Mouse (Mus musculus) layer of hippocampus, postnatal 25 days (tissue): ENCODE measurements around the gene Prkce. TPM values are rescaled to one million over a fixed set of nuclear protein-coding genes. Genes with fewer than 3 reads are reported as not detected.

Source experiments
- DNase-seq, 2 experiments: peaks; one replicate each; pipeline ENCODE4 v3.0.0; 2022; ENCODE audit warnings: mixed read lengths in 2 of 2, low spot score in 1 of 2; ENCODE audit errors: extremely low spot score in 1 of 2
- total RNA-seq, 2 experiments: library from RNA; stranded (reverse); gene quantifications; 2 replicates each; pipeline ENCODE4 v1.2.3; 2021

The Prkce gene
- 100 to 1,000 TPM; 388 to 432 TPM for total RNA-seq

DNA sequence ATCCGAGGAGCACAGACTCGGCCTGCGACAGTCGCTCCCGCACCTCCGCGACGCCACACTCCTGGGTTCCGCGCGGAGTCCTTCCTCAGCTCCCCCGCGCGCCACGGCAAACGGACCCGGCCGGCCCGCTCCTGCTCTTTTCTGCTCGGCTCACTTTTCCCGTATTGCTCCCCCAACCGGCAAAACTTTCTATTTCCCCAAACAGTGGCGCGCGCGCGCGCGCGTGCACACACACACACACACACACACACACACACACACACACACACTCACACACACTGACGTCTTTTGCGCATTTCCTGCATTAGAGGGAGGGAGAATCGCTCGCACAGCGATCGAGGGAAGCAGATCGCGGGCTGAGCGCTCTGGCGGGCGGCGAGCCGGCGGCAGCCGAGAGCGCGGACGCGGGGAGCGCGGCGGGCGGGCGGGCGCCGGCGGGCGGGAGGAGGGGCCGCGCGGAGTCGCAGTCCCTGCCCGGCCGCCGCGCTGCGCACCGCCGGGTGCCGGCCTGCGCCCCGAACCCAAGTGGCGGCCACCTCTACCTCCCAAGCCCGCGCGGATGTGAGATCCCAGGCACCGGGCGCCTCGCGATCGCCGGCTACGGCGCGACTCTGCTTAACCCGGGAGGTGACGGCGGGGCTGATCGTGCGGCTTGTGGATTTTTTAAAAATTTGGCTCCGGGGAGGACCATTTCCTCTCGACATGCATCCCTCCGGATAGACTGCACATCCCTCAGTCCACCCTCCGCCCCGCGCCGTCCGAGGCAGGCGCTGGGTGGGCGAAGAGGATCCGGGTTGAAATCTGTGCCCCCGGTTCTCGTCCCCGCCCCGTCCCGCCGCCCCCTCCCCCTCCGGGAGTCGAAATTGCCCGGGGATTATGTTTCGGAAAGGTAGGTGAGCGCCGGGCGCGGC lies at the start of gene Prkce:
Gene Prkce, plus strand, starts transcription at position 466 of the 911 bp plus-strand sequence.
- peak; percentile 76 to 78 for DNase-seq

DNA sequence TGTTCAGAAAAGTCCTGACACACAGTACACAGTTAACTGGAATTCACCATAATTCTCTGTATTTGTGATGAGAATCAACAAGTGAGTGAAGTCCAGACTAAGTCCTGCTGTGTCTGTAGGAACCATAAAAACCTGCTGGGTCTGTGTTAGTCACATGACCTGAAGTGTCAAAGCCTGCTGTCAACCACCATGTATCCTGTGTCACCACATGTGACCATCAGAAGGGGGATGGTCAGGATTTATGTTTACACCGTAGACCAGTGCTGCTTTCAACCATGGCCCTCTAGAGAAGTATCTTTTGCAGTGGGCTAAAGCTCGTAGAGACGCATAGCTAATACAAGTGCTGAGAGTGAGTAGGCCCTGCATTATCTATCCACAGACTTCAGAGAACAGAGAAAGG lies 44.4 kb upstream of the Prkce start:
- no peak for DNase-seq

DNA sequence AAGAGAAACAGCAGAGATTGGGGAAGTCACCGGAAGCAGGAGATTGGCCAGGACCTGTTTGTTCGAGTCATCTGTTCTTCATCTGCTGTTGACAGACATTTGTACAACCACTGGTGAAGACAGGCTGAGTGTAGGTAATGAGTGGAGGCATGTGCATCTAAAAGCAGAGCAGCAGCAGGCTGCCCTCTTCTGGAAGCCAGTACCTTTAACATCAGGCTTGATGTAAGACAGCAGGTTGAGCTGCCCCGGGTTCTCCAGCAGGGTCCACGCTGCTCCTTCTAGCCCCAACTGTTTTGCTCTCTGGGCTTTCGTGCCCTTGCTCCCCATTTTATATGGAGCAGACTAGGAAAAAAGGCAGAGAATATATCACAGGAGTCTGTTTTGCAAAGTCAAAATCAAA lies 41.7 kb upstream of the Prkce start:
- DNase-seq = no peak

DNA sequence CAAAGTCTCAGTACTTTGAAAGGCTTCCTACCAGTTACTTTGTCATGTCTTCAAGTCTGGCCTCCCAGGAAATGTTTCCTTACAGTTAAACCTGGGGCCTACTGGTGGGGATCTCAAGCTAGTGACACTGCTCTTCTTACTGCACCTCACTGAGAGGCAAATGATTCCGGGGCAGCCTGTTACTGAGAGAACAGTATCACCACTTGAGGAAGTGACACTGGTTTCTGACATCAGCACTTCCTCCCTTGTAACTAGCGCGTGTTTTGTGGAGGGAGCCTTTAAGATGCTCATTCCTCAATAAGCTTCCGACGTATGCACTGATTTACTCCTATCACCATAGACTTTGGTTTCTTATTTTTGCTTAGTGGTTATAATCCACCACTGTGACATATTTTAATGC lies 39.4 kb upstream of the Prkce start:
- no peak for DNase-seq

DNA sequence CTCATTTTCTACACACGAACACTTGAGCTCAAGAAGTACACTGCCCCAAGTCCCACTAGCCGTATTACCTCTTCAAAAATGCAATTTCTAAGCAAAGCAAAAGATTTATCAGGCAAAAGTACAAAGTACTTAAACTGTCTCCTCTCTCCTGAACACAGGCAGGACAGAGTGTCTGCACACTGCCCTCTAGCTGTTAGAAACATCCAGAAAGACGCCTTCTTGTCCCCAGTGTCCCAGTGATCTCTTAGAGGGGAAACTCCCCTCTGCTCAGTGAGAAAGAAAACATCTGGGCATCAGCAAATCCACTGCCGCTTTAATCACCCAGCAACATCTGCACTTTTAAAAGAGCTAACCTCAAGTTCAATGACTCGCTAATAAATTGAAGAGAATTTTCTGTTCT lies 35.1 kb upstream of the Prkce start:
- no peak for DNase-seq

DNA sequence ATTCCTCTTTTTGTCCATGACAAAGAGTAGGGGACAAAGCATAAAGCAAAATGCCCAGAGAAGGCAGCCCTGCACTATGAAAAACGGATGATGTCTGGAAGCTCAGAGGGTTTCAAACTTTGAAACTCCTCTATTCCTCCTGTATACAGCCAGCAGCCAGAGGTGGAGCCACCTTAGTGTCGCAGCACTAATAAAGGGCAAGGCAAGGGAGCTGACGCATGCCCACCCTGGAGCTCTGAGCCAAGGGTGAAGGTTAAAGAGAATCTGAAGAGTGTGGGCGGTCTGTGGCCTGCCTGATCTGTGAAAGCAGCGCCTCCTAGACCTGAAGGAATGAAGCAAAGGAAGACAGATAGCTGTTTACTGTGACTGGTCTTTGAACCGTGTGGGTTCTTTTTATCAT lies 33.1 kb upstream of the Prkce start:
- no peak for DNase-seq

DNA sequence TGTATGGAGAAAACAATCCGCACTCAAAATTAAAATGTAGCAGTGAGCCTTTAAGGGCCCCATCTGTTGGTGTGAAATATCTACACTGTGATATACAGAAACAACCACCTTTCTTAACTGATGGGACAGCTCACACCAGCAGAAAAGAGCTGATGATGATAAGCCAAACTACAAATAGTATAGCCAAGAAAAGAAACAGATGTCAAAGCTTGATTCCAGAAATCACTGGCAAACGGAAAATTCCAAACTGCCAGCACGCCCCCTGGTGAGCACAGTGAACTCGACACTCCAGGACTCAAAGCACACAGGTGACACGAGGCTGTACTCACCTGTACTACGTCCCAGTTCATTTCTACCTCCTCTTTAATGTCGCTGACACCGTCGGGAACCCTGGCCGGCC lies 31.8 kb upstream of the Prkce start:
- DNase-seq = peak in 1 of 2 experiments; percentile 27

DNA sequence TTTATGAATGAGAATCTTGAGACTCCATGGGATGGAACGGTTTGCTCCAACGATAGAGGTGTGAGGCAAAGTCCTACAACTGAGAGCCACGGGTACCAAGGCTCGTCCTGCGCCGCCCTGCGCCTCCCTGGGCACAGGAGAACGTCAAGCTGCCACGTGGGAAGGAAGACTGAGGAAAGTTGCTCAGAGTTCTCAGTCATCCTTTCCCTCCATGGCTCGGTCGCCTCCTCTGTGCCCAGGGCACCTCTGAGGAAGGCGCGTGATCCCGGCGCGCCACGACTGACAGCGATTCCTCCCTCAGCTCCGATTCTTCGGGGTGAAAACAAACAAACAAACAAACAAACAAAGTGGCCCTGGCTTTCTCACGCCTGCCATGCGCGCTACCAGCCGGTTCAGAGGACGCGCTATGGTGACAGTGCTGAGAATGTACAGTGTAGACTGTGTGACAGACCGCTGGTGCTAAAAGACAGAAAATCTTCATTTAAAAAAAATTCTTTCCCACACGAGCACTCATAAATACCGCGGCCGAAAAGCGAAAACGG lies 23.0 kb upstream of the Prkce start:
- DNase-seq = no peak

DNA sequence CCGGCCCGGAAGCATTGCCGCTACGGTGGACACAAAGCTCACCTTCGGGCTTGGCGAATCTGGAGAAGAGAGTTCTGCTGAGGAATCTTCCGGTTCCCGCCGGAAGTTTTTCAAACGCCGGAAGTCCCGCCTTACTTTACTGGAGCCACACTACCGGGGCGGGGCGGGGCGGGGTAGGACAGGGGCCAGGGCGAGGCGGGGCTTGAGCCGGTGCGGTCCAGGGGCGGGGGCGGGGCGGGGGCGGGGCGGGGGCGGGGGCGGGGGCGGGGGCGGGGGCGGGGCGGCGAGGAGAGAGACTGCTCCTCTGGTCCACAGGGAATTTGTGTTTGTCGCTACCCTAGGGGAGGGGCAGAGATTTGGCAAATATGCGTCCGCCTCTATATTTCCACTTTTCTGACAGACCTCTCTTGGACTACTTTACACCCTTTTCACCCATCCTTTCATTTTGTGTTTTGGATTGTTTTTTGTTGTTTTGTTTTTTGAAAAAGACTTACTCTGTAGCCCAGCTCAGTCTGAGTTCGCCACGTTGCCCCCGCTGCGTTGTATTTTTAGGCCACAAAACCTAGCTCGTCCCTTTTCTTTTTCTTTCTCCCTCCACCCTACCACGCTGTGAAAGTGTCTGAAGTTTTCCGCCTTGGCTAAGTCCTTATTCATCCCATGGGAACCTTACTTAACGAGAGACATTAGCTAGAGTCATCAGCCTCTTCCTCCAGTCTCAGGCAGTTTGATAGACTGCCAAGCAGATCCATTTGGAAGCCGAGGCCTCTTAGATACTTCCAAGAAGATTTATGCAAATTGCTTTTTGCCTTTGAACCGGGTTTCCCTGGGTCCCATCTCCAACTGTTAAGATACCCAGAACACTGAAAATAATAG lies 22.3 kb upstream of the Prkce start, which contains the start of gene Srbd1:
Gene Srbd1, minus strand, starts transcription at position 97 of the 873 bp plus-strand sequence.
- peak; percentile 70 to 91 for DNase-seq

DNA sequence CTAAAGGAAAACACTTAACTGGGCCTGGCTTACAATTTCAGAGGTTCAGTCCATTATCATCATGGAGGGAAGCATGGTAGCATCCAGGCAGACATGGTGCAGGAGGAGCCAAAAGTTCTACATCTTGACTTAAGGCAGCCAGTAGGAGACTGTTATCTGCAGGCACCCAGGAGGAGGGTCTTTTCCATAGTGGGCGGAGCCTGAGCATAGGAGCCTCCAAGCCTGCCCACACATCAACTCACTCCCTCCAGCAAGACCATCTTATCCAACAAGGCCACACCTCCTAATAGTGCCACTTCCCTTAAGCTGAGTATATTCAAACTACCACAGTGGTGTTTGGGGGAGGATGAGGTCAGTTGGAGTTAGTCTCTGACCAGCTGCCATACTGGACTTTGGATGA lies 17.9 kb upstream of the Prkce start:
- no peak for DNase-seq

DNA sequence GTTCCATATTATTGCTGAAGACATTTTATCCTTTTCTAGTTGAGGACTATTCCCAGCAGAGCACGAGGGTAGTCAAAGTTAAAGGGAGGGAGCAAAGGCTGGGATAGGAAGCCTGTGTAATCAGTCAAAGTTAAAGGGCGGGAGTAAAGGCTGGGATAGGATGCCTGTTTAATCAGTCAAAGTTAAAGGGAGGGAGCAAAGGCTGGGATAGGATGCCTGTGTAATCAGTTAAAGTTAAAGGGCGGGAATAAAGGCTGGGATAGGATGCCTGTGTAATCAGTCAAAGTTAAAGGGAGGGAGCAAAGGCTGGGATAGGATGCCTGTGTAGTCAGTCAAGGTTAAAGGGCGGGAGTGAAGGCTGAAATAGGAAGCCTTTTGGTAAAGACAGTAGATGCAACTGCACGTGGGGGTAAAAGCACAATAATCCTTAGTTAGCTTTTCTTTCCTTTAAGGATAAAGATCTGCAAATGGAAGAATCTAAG lies 16.7 kb upstream of the Prkce start:
- DNase-seq = peak in 1 of 2 experiments; percentile 57

DNA sequence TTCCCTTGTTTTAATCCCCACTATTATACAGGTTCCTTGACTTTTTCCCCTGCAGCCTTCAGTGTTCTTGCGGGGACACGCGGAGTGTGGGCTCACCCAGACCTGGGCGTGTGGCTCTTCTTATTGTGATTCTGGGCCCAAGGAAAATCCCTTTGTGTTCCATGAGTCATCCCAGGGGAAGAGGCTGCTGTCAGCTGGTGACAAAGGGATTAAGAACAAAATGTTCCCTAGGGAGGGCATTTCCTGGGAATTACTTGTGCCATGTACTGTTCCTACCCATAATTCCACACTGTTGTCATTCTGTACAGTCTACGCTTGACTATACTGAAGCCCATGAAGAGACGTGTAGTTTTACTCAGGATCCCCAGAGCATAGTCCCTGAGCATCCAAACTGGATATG lies 10.6 kb upstream of the Prkce start:
- no peak for DNase-seq

DNA sequence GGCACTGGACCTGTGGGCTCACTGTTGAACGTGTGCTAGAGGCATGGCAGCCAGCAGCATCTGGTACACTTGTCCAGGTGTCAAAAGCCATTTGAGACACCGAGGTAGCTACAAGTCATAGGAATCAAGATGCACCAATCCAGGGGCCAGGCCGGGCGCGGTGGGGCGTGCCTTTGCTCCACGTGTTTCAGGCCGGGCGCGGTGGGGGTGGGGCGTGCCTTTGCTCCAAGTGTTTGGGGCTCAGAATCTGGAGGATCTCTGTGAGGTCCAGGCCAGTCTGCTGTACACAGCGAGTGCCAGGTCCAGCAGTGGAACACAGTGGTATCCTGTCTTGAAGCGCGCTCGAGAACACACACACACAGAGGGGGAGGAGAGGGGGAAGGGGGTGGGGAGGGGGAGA lies 4.9 kb upstream of the Prkce start:
- no peak for DNase-seq

DNA sequence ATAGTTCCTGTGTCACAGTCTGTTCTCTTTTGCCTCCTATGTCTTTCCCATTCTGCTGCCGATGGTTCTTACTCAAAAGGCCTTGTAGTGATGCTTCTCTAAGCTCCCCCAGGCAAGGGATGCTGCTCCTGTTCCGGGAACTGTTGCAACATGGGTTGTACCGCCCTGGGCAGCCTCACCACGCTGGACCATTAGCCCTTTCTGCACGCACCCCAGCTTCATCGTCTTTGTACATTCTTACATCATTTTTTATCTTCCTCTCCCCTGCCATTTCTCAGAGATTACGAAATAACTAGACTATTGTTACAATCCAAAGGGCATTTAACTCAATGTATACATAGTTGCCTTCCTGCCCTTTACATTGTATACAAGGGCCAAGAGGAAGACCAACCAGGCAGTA lies 3.2 kb upstream of the Prkce start:
- DNase-seq = no peak

DNA sequence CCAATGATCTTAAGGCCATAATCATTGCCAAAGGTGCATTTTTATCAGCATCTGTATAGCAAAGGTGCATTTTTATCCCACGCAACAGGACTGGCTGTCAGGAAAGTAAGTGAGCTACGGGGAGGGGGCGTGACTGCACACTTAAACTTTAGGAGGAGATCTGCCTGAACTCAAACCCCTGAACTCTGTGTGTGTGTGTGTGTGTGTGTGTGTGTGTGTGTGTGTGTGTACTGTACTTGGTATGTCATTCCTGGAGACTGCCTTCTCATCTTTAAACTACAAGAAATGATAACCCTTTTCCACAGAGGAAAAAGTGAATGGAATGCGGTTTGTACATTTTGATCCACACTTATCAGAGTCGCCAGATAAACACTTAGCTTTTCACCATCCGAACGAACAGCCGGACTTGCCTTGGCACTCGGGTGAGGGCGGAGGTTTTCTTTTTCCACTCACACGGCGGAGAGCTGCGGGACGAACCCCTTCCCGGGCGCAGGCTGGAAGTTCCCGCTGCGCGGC lies 1.5 kb upstream of the Prkce start:
- no peak for DNase-seq

DNA sequence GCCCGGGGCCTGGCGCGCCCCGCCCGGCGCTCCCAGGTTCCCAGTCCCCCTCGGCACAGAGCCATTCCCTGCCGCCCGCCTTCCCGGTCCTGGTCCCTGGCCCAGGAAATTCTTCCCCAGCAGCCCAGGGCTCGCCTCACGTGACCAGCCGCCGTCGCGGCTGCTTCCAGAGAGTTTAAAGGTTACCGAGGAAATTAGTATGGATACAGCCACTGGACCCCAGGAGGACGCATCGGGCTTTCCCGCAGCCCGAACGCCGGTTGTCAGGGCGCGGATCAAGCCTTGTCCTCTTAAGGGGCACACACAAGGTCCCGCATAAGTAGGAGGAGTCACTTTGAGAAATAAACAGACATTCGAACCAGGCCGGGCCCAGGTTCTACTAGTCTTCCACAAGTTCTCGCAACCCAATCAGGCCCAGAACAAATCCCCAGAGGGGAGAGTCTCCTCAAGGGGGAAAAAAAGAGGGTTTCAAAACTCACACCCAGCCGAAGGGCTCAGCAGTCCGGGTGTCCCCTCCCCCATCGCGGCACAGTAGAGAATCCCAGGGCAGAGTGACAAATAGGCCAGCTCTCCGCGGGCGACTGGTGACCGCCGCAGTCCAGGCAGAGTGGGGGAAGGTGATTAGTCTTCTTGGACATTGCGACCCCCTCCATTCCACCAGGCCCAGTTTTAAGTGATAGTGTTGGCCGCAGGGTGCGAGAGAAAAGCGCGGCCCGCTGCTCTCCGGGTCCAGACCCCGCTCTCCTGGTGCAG lies 842 bp upstream of the Prkce start:
- DNase-seq = peak; percentile 48 to 64

DNA sequence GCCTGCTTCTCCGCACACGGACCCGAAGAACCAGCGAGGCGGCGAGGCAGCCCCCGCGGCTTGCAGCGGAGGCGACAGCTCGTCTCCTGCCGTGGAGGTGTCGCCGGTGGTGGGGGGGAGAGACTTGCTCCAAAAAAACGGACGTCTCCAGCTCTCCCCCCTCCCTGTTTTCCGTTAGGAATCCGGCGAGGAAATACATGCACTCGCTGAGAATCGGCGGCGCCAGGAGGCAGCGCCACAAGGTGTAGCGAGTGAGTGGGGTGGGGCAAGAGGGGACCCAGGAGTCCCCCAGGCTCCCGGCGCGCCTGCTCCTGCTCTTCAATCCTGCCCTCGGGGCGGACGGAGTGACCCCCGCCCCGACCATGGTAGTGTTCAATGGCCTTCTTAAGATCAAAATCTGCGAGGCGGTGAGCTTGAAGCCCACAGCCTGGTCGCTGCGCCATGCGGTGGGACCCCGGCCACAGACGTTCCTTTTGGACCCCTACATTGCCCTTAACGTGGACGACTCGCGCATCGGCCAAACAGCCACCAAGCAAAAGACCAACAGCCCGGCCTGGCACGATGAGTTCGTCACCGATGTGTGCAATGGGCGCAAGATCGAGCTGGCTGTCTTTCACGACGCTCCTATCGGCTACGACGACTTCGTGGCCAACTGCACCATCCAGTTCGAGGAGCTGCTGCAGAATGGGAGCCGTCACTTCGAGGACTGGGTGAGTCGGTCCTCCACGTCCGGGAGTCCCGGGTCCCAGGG lies 821 bp downstream of the Prkce start:
- DNase-seq = peak in 1 of 2 experiments; percentile 40

DNA sequence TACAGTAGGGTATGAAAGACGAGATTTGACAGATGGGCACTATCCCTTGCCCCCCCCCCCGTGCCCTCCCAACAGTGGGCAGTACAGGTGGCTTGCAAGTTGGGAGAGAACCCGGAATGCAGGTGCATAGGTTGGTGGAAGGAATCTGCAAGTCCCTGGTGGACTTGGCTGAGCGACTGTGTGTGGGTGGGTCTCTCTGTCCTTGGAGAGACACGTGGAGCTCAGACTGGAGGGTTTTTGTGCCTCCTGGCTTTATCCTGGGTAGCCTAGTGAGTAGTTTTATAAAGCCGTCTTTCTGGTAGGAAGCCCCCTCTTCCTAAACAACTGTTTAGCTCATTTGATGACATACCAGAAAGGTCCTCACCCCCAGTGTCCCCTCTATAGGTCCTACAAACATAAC lies 1.5 kb downstream of the Prkce start:
- DNase-seq = no peak
